Mouse (Mus musculus): ENCODE results near the gene Gm44503. TPM values are rescaled to one million over a fixed set of nuclear protein-coding genes. Genes with fewer than 3 reads are reported as not detected.

Gene Gm44503
- polyA plus RNA-seq, 1 experiment, result not detected

GRCm38 (mm10) chr9:73031421-73031820 lies 72.8 kb downstream of the Gm44503 start:
- Histone ChIP-seq H3K79me2 (ENCODE audit: control insufficient read depth, insufficient read depth) (no peaks in the 10 kb centered on the region), H3K4me3 (ENCODE audit: insufficient read depth, poor library complexity, severe bottlenecking) (no peak overlapping the region), H3K36me3 (ENCODE audit: control insufficient read depth, insufficient read depth) (peaks cover 5% of the 10 kb centered on the region), H3K79me3 (ENCODE audit: low read depth) (no peaks in the 10 kb centered on the region), H3K27me3 (ENCODE audit: control insufficient read depth, insufficient read depth, insufficient read length) (no peaks in the 10 kb centered on the region), H3ac (ENCODE audit: control insufficient read depth, insufficient read length, low read depth) (no peak overlapping the region)
- TF ChIP-seq MYOD1 (IDR thresholded peaks at IDR 0.05; ENCODE audit: control insufficient read depth, insufficient read length, low read depth), result no peak
- TF ChIP-seq FOSL1 (IDR thresholded peaks at IDR 0.05; ENCODE audit: insufficient read depth, low read length, poor library complexity, severe bottlenecking), result no peak
- TF ChIP-seq CEBPB (IDR thresholded peaks at IDR 0.05; ENCODE audit: low read depth), result no peak
- no peak for TF ChIP-seq USF1 (IDR thresholded peaks at IDR 0.05; ENCODE audit: low read depth)
- no peak for TF ChIP-seq MYOG (IDR thresholded peaks at IDR 0.05; ENCODE audit: control insufficient read depth, extremely low read depth, insufficient read length)
- no peak for TF ChIP-seq CTCF (IDR thresholded peaks at IDR 0.05; ENCODE audit: control insufficient read depth, insufficient read depth, insufficient read length)
- TF ChIP-seq MAX (IDR thresholded peaks at IDR 0.05), result no peak

- Histone ChIP-seq H3K79me3 (ENCODE audit: low read depth) (no peaks in the 10 kb centered on the region), H3K79me2 (ENCODE audit: control insufficient read depth, insufficient read depth) (no peaks in the 10 kb centered on the region), H3K4me3 (ENCODE audit: insufficient read depth, poor library complexity, severe bottlenecking) (no peak overlapping the region), H3K27me3 (ENCODE audit: control insufficient read depth, insufficient read depth, insufficient read length) (no peaks in the 10 kb centered on the region), H3K36me3 (ENCODE audit: control insufficient read depth, insufficient read depth) (peaks cover 5% of the 10 kb centered on the region), H3ac (ENCODE audit: control insufficient read depth, insufficient read length, low read depth) (no peak overlapping the region)
- TF ChIP-seq FOSL1 (IDR thresholded peaks at IDR 0.05; ENCODE audit: insufficient read depth, low read length, poor library complexity, severe bottlenecking) (no peak), MYOG (IDR thresholded peaks at IDR 0.05; ENCODE audit: control insufficient read depth, extremely low read depth, insufficient read length) (no peak), CEBPB (IDR thresholded peaks at IDR 0.05; ENCODE audit: low read depth) (no peak), MAX (IDR thresholded peaks at IDR 0.05) (no peak), MYOD1 (IDR thresholded peaks at IDR 0.05; ENCODE audit: control insufficient read depth, insufficient read length, low read depth) (no peak), USF1 (IDR thresholded peaks at IDR 0.05; ENCODE audit: low read depth) (no peak), CTCF (IDR thresholded peaks at IDR 0.05; ENCODE audit: control insufficient read depth, insufficient read depth, insufficient read length) (no peak)
Measured at GRCm38 (mm10) chr9:73033406-73033805, 74.8 kb downstream of the Gm44503 start.

- Histone ChIP-seq H3K4me3 (ENCODE audit: insufficient read depth, poor library complexity, severe bottlenecking) (peak overlapping the region; percentile 72), H3ac (ENCODE audit: control insufficient read depth, insufficient read length, low read depth) (peak overlapping the region; percentile 94)
- TF ChIP-seq MAX (IDR thresholded peaks at IDR 0.05), result peak; percentile 49
- no peak for TF ChIP-seq FOSL1 (IDR thresholded peaks at IDR 0.05; ENCODE audit: insufficient read depth, low read length, poor library complexity, severe bottlenecking)
Measured at GRCm38 (mm10) chr9:73039222-73039945, 80.7 kb downstream of the Gm44503 start.

GRCm38 (mm10) chr9:73040080-73040479 lies 81.4 kb downstream of the Gm44503 start, which contains the start of gene Pigb:
Pigb (minus strand) TSS chr9:73040378.
- Histone ChIP-seq H3ac (ENCODE audit: control insufficient read depth, insufficient read length, low read depth) (peak within 1 kb of the TSS; percentile 94), H3K36me3 (ENCODE audit: control insufficient read depth, insufficient read depth) (no peaks in the 10 kb centered on the region), H3K79me3 (ENCODE audit: low read depth) (peaks cover 6% of the 10 kb centered on the region), H3K4me3 (ENCODE audit: insufficient read depth, poor library complexity, severe bottlenecking) (peak within 1 kb of the TSS; percentile 72), H3K79me2 (ENCODE audit: control insufficient read depth, insufficient read depth) (peaks cover 14% of the 10 kb centered on the region), H3K27me3 (ENCODE audit: control insufficient read depth, insufficient read depth, insufficient read length) (peaks cover 6% of the 10 kb centered on the region)
- TF ChIP-seq USF1 (IDR thresholded peaks at IDR 0.05; ENCODE audit: low read depth) (no peak), CEBPB (IDR thresholded peaks at IDR 0.05; ENCODE audit: low read depth) (no peak), CTCF (IDR thresholded peaks at IDR 0.05; ENCODE audit: control insufficient read depth, insufficient read depth, insufficient read length) (no peak), MYOD1 (IDR thresholded peaks at IDR 0.05; ENCODE audit: control insufficient read depth, insufficient read length, low read depth) (no peak), MYOG (IDR thresholded peaks at IDR 0.05; ENCODE audit: control insufficient read depth, extremely low read depth, insufficient read length) (no peak), MAX (IDR thresholded peaks at IDR 0.05) (no peak), FOSL1 (IDR thresholded peaks at IDR 0.05; ENCODE audit: insufficient read depth, low read length, poor library complexity, severe bottlenecking) (no peak)

More at GRCm38 (mm10) chr9:73039222-73039945, 80.7 kb downstream of the Gm44503 start:
- Histone ChIP-seq H3K79me3 (ENCODE audit: low read depth) (peaks cover 6% of the 10 kb centered on the region), H3K36me3 (ENCODE audit: control insufficient read depth, insufficient read depth) (no peaks in the 10 kb centered on the region), H3K79me2 (ENCODE audit: control insufficient read depth, insufficient read depth) (peaks cover 14% of the 10 kb centered on the region), H3K27me3 (ENCODE audit: control insufficient read depth, insufficient read depth, insufficient read length) (no peaks in the 10 kb centered on the region)

GRCm38 (mm10) chr9:73044146-73045079 lies 85.8 kb downstream of the Gm44503 start, which contains the start of gene Rab27a:
Rab27a (plus strand) TSS chr9:73044854.
- Histone ChIP-seq H3ac (ENCODE audit: control insufficient read depth, insufficient read length, low read depth) (peak within 1 kb of the TSS; percentile 52), H3K36me3 (ENCODE audit: control insufficient read depth, insufficient read depth) (no peaks in the 10 kb centered on the region), H3K79me2 (ENCODE audit: control insufficient read depth, insufficient read depth) (peaks cover 14% of the 10 kb centered on the region), H3K27me3 (ENCODE audit: control insufficient read depth, insufficient read depth, insufficient read length) (peaks cover 6% of the 10 kb centered on the region), H3K79me3 (ENCODE audit: low read depth) (peaks cover 6% of the 10 kb centered on the region), H3K4me3 (ENCODE audit: insufficient read depth, poor library complexity, severe bottlenecking) (no peak within 1 kb of the TSS)
- TF ChIP-seq CTCF (IDR thresholded peaks at IDR 0.05; ENCODE audit: control insufficient read depth, insufficient read depth, insufficient read length) (peak; percentile 68), MYOG (IDR thresholded peaks at IDR 0.05; ENCODE audit: control insufficient read depth, extremely low read depth, insufficient read length) (no peak)

All from C2C12 (cell line).